Mouse (Mus musculus): ENCODE results near the gene Rap1b. TPM values are rescaled to one million over a fixed set of nuclear protein-coding genes. Genes with fewer than 3 reads are reported as not detected.

Gene Rap1b
- total and polyA plus RNA-seq, 2 experiments from 2014 or later, result 46.9 to 142 TPM

- H3K9ac ChIP-seq (replicated peaks; ENCODE audit: low read length), result no peak overlapping the region
- ATAC-seq (no peak), DNase-seq (ENCODE audit: low spot score) (no peak)
- H3K4me2 ChIP-seq (ENCODE audit: low read depth, low read length), result no peak overlapping the region
- no peak for TF ChIP-seq CTCF (IDR thresholded peaks at IDR 0.05; ENCODE audit: low read depth)
- H3K4me3 ChIP-seq (ENCODE audit: low read length), result no peak overlapping the region
- H3K4me1 ChIP-seq (ENCODE audit: insufficient read depth, low read length), result no peaks in the 10 kb centered on the region
- H3K27ac ChIP-seq, result no peak overlapping the region
- no peaks in the 10 kb centered on the region for H3K27me3 ChIP-seq (ENCODE audit: insufficient read depth, low read length)
- no peaks in the 10 kb centered on the region for H3K9me3 ChIP-seq (ENCODE audit: low read length)
- 91% methylated on average over 14 of the region's 14 CpGs for WGBS
- peaks cover 41% of the 10 kb centered on the region for H3K36me3 ChIP-seq (ENCODE audit: insufficient read depth, low read length)
Measured at GRCm38 (mm10) chr10:117782491-117783260, 63.2 kb downstream of the Rap1b start.

- WGBS, result 91% methylated on average over 2 of the region's 2 CpGs
- Histone ChIP-seq H3K27me3 (ENCODE audit: insufficient read depth, low read length) (no peaks in the 10 kb centered on the region), H3K27ac (no peak overlapping the region), H3K4me2 (ENCODE audit: low read depth, low read length) (no peak overlapping the region), H3K9ac (replicated peaks; ENCODE audit: low read length) (no peak overlapping the region), H3K4me3 (ENCODE audit: low read length) (no peak overlapping the region), H3K4me1 (ENCODE audit: insufficient read depth, low read length) (no peaks in the 10 kb centered on the region), H3K36me3 (ENCODE audit: insufficient read depth, low read length) (peaks cover 41% of the 10 kb centered on the region), H3K9me3 (ENCODE audit: low read length) (no peaks in the 10 kb centered on the region)
- no peak for ATAC-seq
- DNase-seq (ENCODE audit: low spot score), result no peak
- TF ChIP-seq CTCF (IDR thresholded peaks at IDR 0.05; ENCODE audit: low read depth), result no peak
Measured at GRCm38 (mm10) chr10:117782056-117782455, 63.8 kb downstream of the Rap1b start.

- Histone ChIP-seq H3K27ac (no peak overlapping the region), H3K27me3 (ENCODE audit: insufficient read depth, low read length) (no peaks in the 10 kb centered on the region), H3K9ac (replicated peaks; ENCODE audit: low read length) (no peak overlapping the region), H3K4me1 (ENCODE audit: insufficient read depth, low read length) (no peaks in the 10 kb centered on the region), H3K9me3 (ENCODE audit: low read length) (no peaks in the 10 kb centered on the region), H3K36me3 (ENCODE audit: insufficient read depth, low read length) (peaks cover 40% of the 10 kb centered on the region), H3K4me3 (ENCODE audit: low read length) (no peak overlapping the region), H3K4me2 (ENCODE audit: low read depth, low read length) (no peak overlapping the region)
- DNase-seq (ENCODE audit: low spot score) (no peak), ATAC-seq (no peak)
- no peak for TF ChIP-seq CTCF (IDR thresholded peaks at IDR 0.05; ENCODE audit: low read depth)
- 95% methylated on average over 17 of the region's 17 CpGs for WGBS
Measured at GRCm38 (mm10) chr10:117781021-117781725, 64.7 kb downstream of the Rap1b start.

- H3K4me3 ChIP-seq (ENCODE audit: low read length), result no peak overlapping the region
- no peak for TF ChIP-seq CTCF (IDR thresholded peaks at IDR 0.05; ENCODE audit: low read depth)
- no peaks in the 10 kb centered on the region for H3K9me3 ChIP-seq (ENCODE audit: low read length)
- no peak for DNase-seq (ENCODE audit: low spot score)
- ATAC-seq, result no peak
- no peaks in the 10 kb centered on the region for H3K27me3 ChIP-seq (ENCODE audit: insufficient read depth, low read length)
- 94% methylated on average over 6 of the region's 6 CpGs for WGBS
- H3K4me1 ChIP-seq (ENCODE audit: insufficient read depth, low read length), result no peaks in the 10 kb centered on the region
- no peak overlapping the region for H3K27ac ChIP-seq
- no peak overlapping the region for H3K9ac ChIP-seq (replicated peaks; ENCODE audit: low read length)
- no peak overlapping the region for H3K4me2 ChIP-seq (ENCODE audit: low read depth, low read length)
- H3K36me3 ChIP-seq (ENCODE audit: insufficient read depth, low read length), result peaks cover 45% of the 10 kb centered on the region
Measured at GRCm38 (mm10) chr10:117780306-117780911, 65.4 kb downstream of the Rap1b start.

- no peak overlapping the region for H3K27ac ChIP-seq
- DNase-seq (ENCODE audit: low spot score), result no peak
- H3K36me3 ChIP-seq (ENCODE audit: insufficient read depth, low read length), result peaks cover 51% of the 10 kb centered on the region
- TF ChIP-seq CTCF (IDR thresholded peaks at IDR 0.05; ENCODE audit: low read depth), result no peak
- ATAC-seq, result no peak
- H3K9me3 ChIP-seq (ENCODE audit: low read length), result no peaks in the 10 kb centered on the region
- H3K4me3 ChIP-seq (ENCODE audit: low read length), result no peak overlapping the region
- H3K4me1 ChIP-seq (ENCODE audit: insufficient read depth, low read length), result no peaks in the 10 kb centered on the region
- 86% methylated on average over 8 of the region's 8 CpGs for WGBS
- no peaks in the 10 kb centered on the region for H3K27me3 ChIP-seq (ENCODE audit: insufficient read depth, low read length)
- H3K9ac ChIP-seq (replicated peaks; ENCODE audit: low read length), result no peak overlapping the region
- no peak overlapping the region for H3K4me2 ChIP-seq (ENCODE audit: low read depth, low read length)
Measured at GRCm38 (mm10) chr10:117779581-117780305, 66.1 kb downstream of the Rap1b start.

GRCm38 (mm10) chr10:117778951-117779350, 66.9 kb downstream of the Rap1b start:
- H3K36me3 ChIP-seq (ENCODE audit: insufficient read depth, low read length), result peaks cover 58% of the 10 kb centered on the region
- H3K4me2 ChIP-seq (ENCODE audit: low read depth, low read length), result no peak overlapping the region
- no peak for DNase-seq (ENCODE audit: low spot score)
- TF ChIP-seq CTCF (IDR thresholded peaks at IDR 0.05; ENCODE audit: low read depth), result no peak
- no peaks in the 10 kb centered on the region for H3K9me3 ChIP-seq (ENCODE audit: low read length)
- no peaks in the 10 kb centered on the region for H3K4me1 ChIP-seq (ENCODE audit: insufficient read depth, low read length)
- no peak overlapping the region for H3K9ac ChIP-seq (replicated peaks; ENCODE audit: low read length)
- H3K27me3 ChIP-seq (ENCODE audit: insufficient read depth, low read length), result no peaks in the 10 kb centered on the region
- 93% methylated on average over 4 of the region's 4 CpGs for whole genome bisulfite sequencing
- H3K4me3 ChIP-seq (ENCODE audit: low read length), result no peak overlapping the region
- no peak overlapping the region for H3K27ac ChIP-seq
- no peak for ATAC-seq

Data from hindbrain, postnatal 0 days (tissue).